Mouse (Mus musculus): ENCODE measurements around the gene Arhgef38. TPM values are rescaled to one million over a fixed set of nuclear protein-coding genes. Genes with fewer than 3 reads are reported as not detected.

Gene Arhgef38
- 4.5 and 5.2 TPM in 2 replicates for polyA plus RNA-seq (2015; fragmentation: Nextera tagmentation; extraction: Ambion mirVana)

GRCm38 (mm10) chr3:133234821-133235295, at the start of gene Arhgef38:
Gene Arhgef38 (minus strand): TSS chr3:133234949.
- peak; percentile 55 for DNase-seq (ENCODE audit: low spot score)
- TF ChIP-seq CTCF (IDR thresholded peaks at IDR 0.05; ENCODE audit: low read depth) = no peak

DNA sequence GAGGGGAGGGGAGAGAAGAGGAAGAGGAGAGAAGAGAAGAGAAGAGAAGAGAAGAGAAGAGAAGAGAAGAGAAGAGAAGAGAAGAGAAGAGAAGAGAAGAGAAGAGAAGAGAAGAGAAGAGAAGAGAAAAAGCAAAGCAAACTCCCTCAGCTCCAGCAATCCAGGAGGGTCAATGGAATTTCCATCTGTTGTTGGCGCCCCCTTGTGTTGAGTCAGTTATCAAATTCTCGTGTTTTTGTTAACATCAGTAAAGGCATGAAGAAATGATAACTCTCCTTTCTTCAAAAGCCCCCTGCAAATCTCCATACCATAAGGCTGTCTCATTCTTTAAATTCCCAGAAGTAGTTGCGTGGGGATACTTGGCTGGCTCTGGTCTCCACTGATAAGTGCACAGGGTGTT, 37.1 kb upstream of the Arhgef38 start:
- TF ChIP-seq CTCF (IDR thresholded peaks at IDR 0.05; ENCODE audit: low read depth) = peak; percentile 75
- no peak overlapping the region for H3K27ac ChIP-seq
- H3K9ac ChIP-seq (ENCODE audit: low read depth, low read length) = no peak overlapping the region
- ATAC-seq (replicated peaks; ENCODE audit: low FRiP score, low read depth) = no peak
- H3K4me1 ChIP-seq (replicated peaks; ENCODE audit: insufficient read depth, low read length) = no peaks in the 10 kb centered on the region
- DNase-seq (ENCODE audit: low spot score) = peak; percentile 83
- no peaks in the 10 kb centered on the region for H3K36me3 ChIP-seq (ENCODE audit: insufficient read depth, low read length)
- no peaks in the 10 kb centered on the region for H3K27me3 ChIP-seq (ENCODE audit: insufficient read depth, low read length)
- 15% methylated on average over 3 of the region's 3 CpGs for WGBS
- H3K9me3 ChIP-seq (replicated peaks; ENCODE audit: low read length) = no peaks in the 10 kb centered on the region
- H3K4me2 ChIP-seq (ENCODE audit: low read length) = no peak overlapping the region
- no peak overlapping the region for H3K4me3 ChIP-seq (replicated peaks; ENCODE audit: low read depth, low read length)

More at GRCm38 (mm10) chr3:133234821-133235295, at the start of gene Arhgef38:
- Histone ChIP-seq H3K4me3 (replicated peaks; ENCODE audit: low read depth, low read length) (peak within 1 kb of the TSS; percentile 33), H3K9ac (ENCODE audit: low read depth, low read length) (peak within 1 kb of the TSS; percentile 57), H3K4me2 (ENCODE audit: low read length) (peak within 1 kb of the TSS; percentile 54), H3K27me3 (ENCODE audit: insufficient read depth, low read length) (no peaks in the 10 kb centered on the region), H3K36me3 (ENCODE audit: insufficient read depth, low read length) (no peaks in the 10 kb centered on the region), H3K4me1 (replicated peaks; ENCODE audit: insufficient read depth, low read length) (peaks cover 2% of the 10 kb centered on the region; the same call in 1 of the 2 replicates), H3K27ac (peak within 1 kb of the TSS; percentile 93), H3K9me3 (replicated peaks; ENCODE audit: low read length) (no peaks in the 10 kb centered on the region)
- peak; percentile 96 for ATAC-seq (replicated peaks; ENCODE audit: low FRiP score, low read depth)
- WGBS = 37% methylated on average over 11 of the region's 12 CpGs

DNA sequence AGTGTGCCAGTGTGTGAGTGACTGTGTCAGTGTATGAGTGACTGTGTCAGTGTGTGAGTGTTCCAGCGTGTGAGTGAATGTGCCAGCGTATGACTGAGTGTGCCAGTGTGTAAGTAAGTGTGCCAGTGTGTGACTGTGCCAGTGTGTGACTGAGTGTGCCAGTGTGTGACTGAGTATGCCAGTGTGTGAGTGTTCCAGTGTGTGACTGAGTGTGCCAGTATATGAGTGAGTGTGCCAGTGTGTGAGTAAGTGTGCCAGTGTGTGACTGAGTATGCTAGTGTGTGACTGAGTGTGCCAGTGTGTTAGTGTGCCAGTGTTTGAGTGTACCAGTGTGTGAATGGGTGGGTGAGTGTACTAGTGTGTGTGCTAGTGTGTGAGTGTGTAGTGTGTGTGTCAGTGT, 24.1 kb upstream of the Arhgef38 start:
- no peak overlapping the region for H3K9ac ChIP-seq (ENCODE audit: low read depth, low read length)
- no peak overlapping the region for H3K27ac ChIP-seq
- no peak overlapping the region for H3K4me2 ChIP-seq (ENCODE audit: low read length)
- ATAC-seq (replicated peaks; ENCODE audit: low FRiP score, low read depth) (no peak), DNase-seq (ENCODE audit: low spot score) (no peak)
- WGBS = 94% methylated on average over 2 of the region's 2 CpGs
- no peaks in the 10 kb centered on the region for H3K36me3 ChIP-seq (ENCODE audit: insufficient read depth, low read length)
- H3K9me3 ChIP-seq (replicated peaks; ENCODE audit: low read length) = no peaks in the 10 kb centered on the region
- TF ChIP-seq CTCF (IDR thresholded peaks at IDR 0.05; ENCODE audit: low read depth) = no peak
- H3K4me3 ChIP-seq (replicated peaks; ENCODE audit: low read depth, low read length) = no peak overlapping the region
- no peaks in the 10 kb centered on the region for H3K4me1 ChIP-seq (replicated peaks; ENCODE audit: insufficient read depth, low read length)
- H3K27me3 ChIP-seq (ENCODE audit: insufficient read depth, low read length) = no peaks in the 10 kb centered on the region

- ATAC-seq (replicated peaks; ENCODE audit: low FRiP score, low read depth) (no peak), DNase-seq (ENCODE audit: low spot score) (no peak)
- H3K9me3 ChIP-seq (replicated peaks; ENCODE audit: low read length) = no peaks in the 10 kb centered on the region
- H3K4me3 ChIP-seq (replicated peaks; ENCODE audit: low read depth, low read length) = no peak overlapping the region
- H3K36me3 ChIP-seq (ENCODE audit: insufficient read depth, low read length) = no peaks in the 10 kb centered on the region
- WGBS = 39% methylated on average over 4 of the region's 4 CpGs
- H3K4me1 ChIP-seq (replicated peaks; ENCODE audit: insufficient read depth, low read length) = no peaks in the 10 kb centered on the region
- H3K27ac ChIP-seq = no peak overlapping the region
- H3K9ac ChIP-seq (ENCODE audit: low read depth, low read length) = no peak overlapping the region
- H3K27me3 ChIP-seq (ENCODE audit: insufficient read depth, low read length) = no peaks in the 10 kb centered on the region
- no peak overlapping the region for H3K4me2 ChIP-seq (ENCODE audit: low read length)
- no peak for TF ChIP-seq CTCF (IDR thresholded peaks at IDR 0.05; ENCODE audit: low read depth)
These were observed 21.1 kb upstream of the Arhgef38 start for GRCm38 (mm10) chr3:133255842-133256241.

GRCm38 (mm10) chr3:133244027-133244426, 9.3 kb upstream of the Arhgef38 start:
- Histone ChIP-seq H3K27me3 (ENCODE audit: insufficient read depth, low read length) (no peaks in the 10 kb centered on the region), H3K4me3 (replicated peaks; ENCODE audit: low read depth, low read length) (no peak overlapping the region), H3K36me3 (ENCODE audit: insufficient read depth, low read length) (no peaks in the 10 kb centered on the region), H3K9ac (ENCODE audit: low read depth, low read length) (no peak overlapping the region), H3K9me3 (replicated peaks; ENCODE audit: low read length) (no peaks in the 10 kb centered on the region), H3K4me2 (ENCODE audit: low read length) (no peak overlapping the region), H3K27ac (no peak overlapping the region), H3K4me1 (replicated peaks; ENCODE audit: insufficient read depth, low read length) (no peaks in the 10 kb centered on the region)
- no peak for TF ChIP-seq CTCF (IDR thresholded peaks at IDR 0.05; ENCODE audit: low read depth)
- ATAC-seq (replicated peaks; ENCODE audit: low FRiP score, low read depth) = no peak
- DNase-seq (ENCODE audit: low spot score) = no peak
- WGBS = 85% methylated on average over 9 of the region's 9 CpGs

GRCm38 (mm10) chr3:133241916-133242315, 7.2 kb upstream of the Arhgef38 start:
- H3K4me2 ChIP-seq (ENCODE audit: low read length) = no peak overlapping the region
- H3K9ac ChIP-seq (ENCODE audit: low read depth, low read length) = no peak overlapping the region
- DNase-seq (ENCODE audit: low spot score) (peak; percentile 58), ATAC-seq (replicated peaks; ENCODE audit: low FRiP score, low read depth) (peak; percentile 95)
- no peaks in the 10 kb centered on the region for H3K36me3 ChIP-seq (ENCODE audit: insufficient read depth, low read length)
- H3K4me1 ChIP-seq (replicated peaks; ENCODE audit: insufficient read depth, low read length) = no peaks in the 10 kb centered on the region
- WGBS = 49% methylated on average over 1 of the region's 1 CpGs
- H3K9me3 ChIP-seq (replicated peaks; ENCODE audit: low read length) = no peaks in the 10 kb centered on the region
- TF ChIP-seq CTCF (IDR thresholded peaks at IDR 0.05; ENCODE audit: low read depth) = no peak
- H3K27ac ChIP-seq = peak overlapping the region; percentile 32; the same call in 1 of the 2 replicates
- H3K27me3 ChIP-seq (ENCODE audit: insufficient read depth, low read length) = no peaks in the 10 kb centered on the region
- no peak overlapping the region for H3K4me3 ChIP-seq (replicated peaks; ENCODE audit: low read depth, low read length)

- 41% methylated on average over 9 of the region's 9 CpGs for WGBS
- peak overlapping the region; percentile 93 for H3K27ac ChIP-seq
- no peaks in the 10 kb centered on the region for H3K36me3 ChIP-seq (ENCODE audit: insufficient read depth, low read length)
- peak overlapping the region; percentile 54 for H3K4me2 ChIP-seq (ENCODE audit: low read length)
- H3K27me3 ChIP-seq (ENCODE audit: insufficient read depth, low read length) = no peaks in the 10 kb centered on the region
- no peak for ATAC-seq (replicated peaks; ENCODE audit: low FRiP score, low read depth)
- peaks cover 4% of the 10 kb centered on the region; the same call in 1 of the 2 replicates for H3K4me1 ChIP-seq (replicated peaks; ENCODE audit: insufficient read depth, low read length)
- peak overlapping the region; percentile 57 for H3K9ac ChIP-seq (ENCODE audit: low read depth, low read length)
- no peak for DNase-seq (ENCODE audit: low spot score)
- peak overlapping the region; percentile 33 for H3K4me3 ChIP-seq (replicated peaks; ENCODE audit: low read depth, low read length)
- H3K9me3 ChIP-seq (replicated peaks; ENCODE audit: low read length) = no peaks in the 10 kb centered on the region
- peak; percentile 29; the same call in 1 of the 2 replicates for TF ChIP-seq CTCF (IDR thresholded peaks at IDR 0.05; ENCODE audit: low read depth)
These were observed 756 bp downstream of the Arhgef38 start for GRCm38 (mm10) chr3:133233993-133234392.

Measured in kidney, postnatal 0 days (tissue).